Mouse (Mus musculus) CH12.LX (cell line): ENCODE measurements around the gene Celf2. TPM values are rescaled to one million over a fixed set of nuclear protein-coding genes. Genes with fewer than 3 reads are reported as not detected.

Experiments used
- DNase-seq: peaks from one replicate; pipeline ENCODE4 v3.0.0-alpha.2; 2013; ENCODE audit errors: extremely low read depth
- H3K27ac ChIP-seq: 2 replicates; pipeline ENCODE4 v1.5.1; 2012; ENCODE audit warnings: low read depth, mild to moderate bottlenecking, control low read depth, moderate library complexity; ENCODE audit not compliant: insufficient read depth
- H3K27me3 ChIP-seq: replicated peaks from 2 replicates; pipeline ENCODE3; 2012; ENCODE audit warnings: inconsistent platforms
- H3K36me3 ChIP-seq, 2 experiments: replicated peaks in 1 of 2; 2 replicates each; pipeline versions ENCODE3 to v1.6.1; 2012; ENCODE audit warnings: inconsistent platforms in 1 of 2, low read length in 1 of 2, mild to moderate bottlenecking in 1 of 2, mixed read lengths in 1 of 2, moderate library complexity in 1 of 2; ENCODE audit not compliant: control insufficient read depth in 1 of 2, insufficient read depth in 1 of 2
- H3K4me1 ChIP-seq, 2 experiments: 2 replicates each; pipeline ENCODE4 v1.6.1; 2012; ENCODE audit warnings: inconsistent platforms in 1 of 2, moderate library complexity in 1 of 2; ENCODE audit not compliant: insufficient read depth in 2 of 2, control insufficient read depth in 1 of 2
- H3K4me2 ChIP-seq: 2 replicates; pipeline ENCODE4 v1.6.1; 2012; ENCODE audit warnings: low read depth, mild to moderate bottlenecking, control low read depth; ENCODE audit not compliant: poor library complexity, insufficient read depth, severe bottlenecking
- H3K4me3 ChIP-seq, 3 experiments: fragments of 150-350 bp in 1 of 3; sonication (generic) in 1 of 3; replicated peaks in 1 of 3; 2 replicates each; pipeline versions ENCODE3 to v1.5.1; 2011 to 2012; ENCODE audit warnings: low read depth in 2 of 3, low read length in 2 of 3, mild to moderate bottlenecking in 2 of 3, moderate library complexity in 2 of 3, control low read depth in 1 of 3, improper control_type of control experiment in 1 of 3, inconsistent platforms in 1 of 3, mixed read lengths in 1 of 3; ENCODE audit not compliant: poor library complexity in 1 of 3
- H3K79me2 ChIP-seq: replicated peaks from 2 replicates; pipeline ENCODE4 v1.6.1; 2012; ENCODE audit warnings: mild to moderate bottlenecking, moderate library complexity; ENCODE audit not compliant: control insufficient read depth, poor library complexity, insufficient read depth, severe bottlenecking; ENCODE audit errors: extremely low read depth
- H3K9ac ChIP-seq: 2 replicates; pipeline ENCODE4 v1.6.1; 2012; ENCODE audit warnings: low read depth, mild to moderate bottlenecking, control low read depth, moderate library complexity; ENCODE audit not compliant: insufficient read depth
- H3K9me3 ChIP-seq: replicated peaks from 2 replicates; pipeline ENCODE3; 2012; ENCODE audit warnings: low read length, inconsistent platforms, mixed read lengths
- BHLHE40 ChIP-seq: IDR thresholded peaks from 2 replicates; pipeline ENCODE4 v1.6.1; 2011; ENCODE audit warnings: mild to moderate bottlenecking, low read depth, low read length, improper control_type of control experiment
- CHD2 ChIP-seq: IDR thresholded peaks from 2 replicates; pipeline ENCODE4 v1.6.1; 2011; ENCODE audit warnings: low read length, improper control_type of control experiment
- CTCF ChIP-seq, 2 experiments: IDR thresholded peaks in 1 of 2; conservative IDR thresholded peaks in 1 of 2; 2 replicates each; pipeline ENCODE4 v1.5.1; 2011 to 2012; ENCODE audit warnings: low read depth in 2 of 2, low read length in 2 of 2, improper control_type of control experiment in 1 of 2, inconsistent platforms in 1 of 2, mild to moderate bottlenecking in 1 of 2, moderate library complexity in 1 of 2
- EP300 ChIP-seq: IDR thresholded peaks from 2 replicates; pipeline ENCODE4 v1.6.1; 2011; ENCODE audit warnings: low read length, improper control_type of control experiment
- ETS1 ChIP-seq: conservative IDR thresholded peaks from 2 replicates; pipeline ENCODE4 v1.6.1; 2012; ENCODE audit warnings: low read depth, mild to moderate bottlenecking, inconsistent platforms, low read length, improper control_type of control experiment, moderate library complexity
- GABPA ChIP-seq: IDR thresholded peaks from 2 replicates; pipeline ENCODE4 v1.6.1; 2012; ENCODE audit warnings: low read depth, low read length, improper control_type of control experiment, inconsistent platforms; ENCODE audit not compliant: insufficient replicate concordance
- HCFC1 ChIP-seq: IDR thresholded peaks from 2 replicates; pipeline ENCODE4 v1.6.1; 2012; ENCODE audit warnings: low read depth, mild to moderate bottlenecking, inconsistent platforms, low read length, improper control_type of control experiment
- IRF4 ChIP-seq: IDR thresholded peaks from 2 replicates; pipeline ENCODE4 v1.6.1; 2014; ENCODE audit warnings: low read depth, mild to moderate bottlenecking, inconsistent platforms, low read length, improper control_type of control experiment
- JUN ChIP-seq: IDR thresholded peaks from 2 replicates; pipeline ENCODE4 v1.6.1; 2011; ENCODE audit warnings: low read depth, mild to moderate bottlenecking, low read length, improper control_type of control experiment, moderate library complexity; ENCODE audit not compliant: insufficient read depth
- JUND ChIP-seq: conservative IDR thresholded peaks from 2 replicates; pipeline ENCODE4 v1.6.1; 2011; ENCODE audit warnings: low read depth, low read length, improper control_type of control experiment
- KAT2A ChIP-seq: IDR thresholded peaks from 2 replicates; pipeline ENCODE4 v1.6.1; 2012; ENCODE audit warnings: low read length, improper control_type of control experiment, inconsistent platforms; ENCODE audit not compliant: insufficient replicate concordance
- MAFK ChIP-seq: IDR thresholded peaks from 2 replicates; pipeline ENCODE4 v1.6.1; 2011; ENCODE audit warnings: low read length, improper control_type of control experiment; ENCODE audit not compliant: insufficient replicate concordance
- MAX ChIP-seq: IDR thresholded peaks from 2 replicates; pipeline ENCODE4 v1.6.1; 2011; ENCODE audit warnings: low read length, improper control_type of control experiment
- MXI1 ChIP-seq: IDR thresholded peaks from 2 replicates; pipeline ENCODE4 v1.6.1; 2011; ENCODE audit warnings: mild to moderate bottlenecking, low read depth, low read length, improper control_type of control experiment
- NELFE ChIP-seq: IDR thresholded peaks from 2 replicates; pipeline ENCODE4 v1.6.1; 2011; ENCODE audit warnings: low read depth, low read length, improper control_type of control experiment
- RAD21 ChIP-seq: IDR thresholded peaks from 2 replicates; pipeline ENCODE4 v1.6.1; 2011; ENCODE audit warnings: low read depth, mild to moderate bottlenecking, low read length, improper control_type of control experiment, moderate library complexity
- RCOR1 ChIP-seq: conservative IDR thresholded peaks from 2 replicates; pipeline ENCODE4 v1.6.1; 2012; ENCODE audit warnings: low read depth, mild to moderate bottlenecking, inconsistent platforms, low read length, improper control_type of control experiment
- SIN3A ChIP-seq: IDR thresholded peaks from 2 replicates; pipeline ENCODE4 v1.6.1; 2012; ENCODE audit warnings: low read length, improper control_type of control experiment, inconsistent platforms
- TBP ChIP-seq: conservative IDR thresholded peaks from 2 replicates; pipeline ENCODE4 v1.6.1; 2011; ENCODE audit warnings: low read depth, low read length, improper control_type of control experiment
- UBTF ChIP-seq: IDR thresholded peaks from 2 replicates; pipeline ENCODE4 v1.6.1; 2012; ENCODE audit warnings: low read depth, mild to moderate bottlenecking, inconsistent platforms, low read length, improper control_type of control experiment, moderate library complexity
- USF2 ChIP-seq: conservative IDR thresholded peaks from 2 replicates; pipeline ENCODE4 v1.6.1; 2011; ENCODE audit warnings: low read depth, low read length, improper control_type of control experiment
- ZC3H11A ChIP-seq: IDR thresholded peaks from 2 replicates; pipeline ENCODE4 v1.6.1; 2012; ENCODE audit warnings: low read depth, mild to moderate bottlenecking, inconsistent platforms, low read length, improper control_type of control experiment
- ZMIZ1 ChIP-seq: IDR thresholded peaks from 2 replicates; pipeline ENCODE4 v1.6.1; 2012; ENCODE audit warnings: low read depth, mild to moderate bottlenecking, inconsistent platforms, low read length, improper control_type of control experiment
- ZNF384 ChIP-seq: IDR thresholded peaks from 2 replicates; pipeline ENCODE4 v1.6.1; 2012; ENCODE audit warnings: low read depth, low read length, improper control_type of control experiment, inconsistent platforms
- dilution Hi-C: fragments of 300-500 bp; cut with MboI; formaldehyde crosslinking; loops from 2 replicates; pipeline ENCODE4 v1.14.3; 2020; ENCODE audit warnings: low sequenced_read_pairs; ENCODE audit not compliant: extremely low pct_unique_long_range_greater_than_20kb, extremely low pct_ligation_motif_present
- in situ Hi-C: fragments of 300-500 bp; cut with MboI; formaldehyde crosslinking; loops from 3 replicates; pipeline ENCODE4 v1.14.3; 2019; ENCODE audit warnings: low sequenced_read_pairs, low pct_ligation_motif_present, low pct_unique_long_range_greater_than_20kb, mixed read lengths
- polyA plus RNA-seq: library from polyadenylated mRNA; unstranded; fragments of >175 nt; gene quantifications from 2 replicates; pipeline ENCODE4 v1.2.1, GENCODE M21; 2012; ENCODE audit warnings: low read depth; ENCODE audit not compliant: insufficient read length
- total RNA-seq, 2 experiments: library from RNA; depleted of rRNA; stranded (reverse); fragments of 300-350 nt in 1 of 2; fragments of >200 nt in 1 of 2; gene quantifications; 2 replicates each; pipeline ENCODE4 v1.2.3; 2012 to 2014

Celf2 gene
- total and polyA plus RNA-seq, 3 experiments: 51.0 to 143 (median 103) TPM

- dilution Hi-C loops: no loop called here
Measured at GRCm38 (mm10) chr2:6540825-6541224, 968.5 kb downstream of the Celf2 start.

GRCm38 (mm10) chr2:6540092-6540491 is 969.3 kb downstream of the Celf2 start:
- H3K36me3 ChIP-seq: peaks cover 11 to 20% of the 10 kb centered on the region in 2 experiments
- H3K4me1 ChIP-seq: peaks cover 17 to 75% of the 10 kb centered on the region in 2 experiments
- in situ Hi-C loops (no loop called here), dilution Hi-C loops (no loop called here)
- H3K9ac ChIP-seq: no peak overlapping the region
- H3K9me3 ChIP-seq: no peaks in the 10 kb centered on the region
- H3K27ac ChIP-seq: no peak overlapping the region
- H3K4me2 ChIP-seq: no peak overlapping the region
- DNase-seq: no peak
- H3K27me3 ChIP-seq: no peaks in the 10 kb centered on the region
- H3K79me2 ChIP-seq: no peaks in the 10 kb centered on the region
- H3K4me3 ChIP-seq: no peak overlapping the region
- TF ChIP-seq ZNF384 (no peak), ETS1 (no peak), IRF4 (no peak), MAX (no peak), UBTF (no peak), ZMIZ1 (no peak), JUN (no peak), ZC3H11A (no peak), BHLHE40 (no peak), SIN3A (no peak), MXI1 (no peak), CTCF (conservative IDR thresholded peaks at IDR 0.05 in 1 of 2, IDR thresholded peaks at IDR 0.05 in 1 of 2; ENCODE audit: low read depth in 2 of 2, low read length in 2 of 2) (no peak), HCFC1 (no peak), EP300 (no peak), GABPA (no peak), MAFK (no peak), NELFE (no peak), KAT2A (no peak), RAD21 (no peak), TBP (no peak)

More at GRCm38 (mm10) chr2:6540825-6541224, 968.5 kb downstream of the Celf2 start:
- Histone ChIP-seq H3K4me2 (no peak overlapping the region), H3K27ac (no peak overlapping the region), H3K4me3 (no peak overlapping the region), H3K9ac (no peak overlapping the region), H3K36me3 (peaks cover 11 to 20% of the 10 kb centered on the region in 2 experiments), H3K27me3 (no peaks in the 10 kb centered on the region), H3K9me3 (no peaks in the 10 kb centered on the region), H3K4me1 (peaks cover 17 to 81% of the 10 kb centered on the region in 2 experiments), H3K79me2 (no peaks in the 10 kb centered on the region)
- TF ChIP-seq MAX (no peak), JUND (no peak), IRF4 (no peak), ZC3H11A (no peak), USF2 (no peak), CHD2 (no peak), RCOR1 (no peak)
- in situ Hi-C loops: no loop called here
- no peak for DNase-seq
